Mouse (Mus musculus): ENCODE measurements around the gene Wdr45b. TPM values are rescaled to one million over a fixed set of nuclear protein-coding genes. Genes with fewer than 3 reads are reported as not detected.
"Not testable (repeated sequence)": the region's sequence is repeated elsewhere in the genome, so short reads cannot be mapped to it uniquely, and the experiment has no call there.

The Wdr45b gene
- 72.8 and 74.8 TPM in 2 replicates for polyA plus RNA-seq (2012; rRNA removed)

- DNase-seq (ENCODE audit: extremely low spot score in 1 of 2, low spot score in 1 of 2), result peak; percentile 94 to 99
These were observed at the start of gene Wdr45b for GRCm38 (mm10) chr11:121354091-121354707. Gene Wdr45b (minus strand): TSS chr11:121354445.

DNA sequence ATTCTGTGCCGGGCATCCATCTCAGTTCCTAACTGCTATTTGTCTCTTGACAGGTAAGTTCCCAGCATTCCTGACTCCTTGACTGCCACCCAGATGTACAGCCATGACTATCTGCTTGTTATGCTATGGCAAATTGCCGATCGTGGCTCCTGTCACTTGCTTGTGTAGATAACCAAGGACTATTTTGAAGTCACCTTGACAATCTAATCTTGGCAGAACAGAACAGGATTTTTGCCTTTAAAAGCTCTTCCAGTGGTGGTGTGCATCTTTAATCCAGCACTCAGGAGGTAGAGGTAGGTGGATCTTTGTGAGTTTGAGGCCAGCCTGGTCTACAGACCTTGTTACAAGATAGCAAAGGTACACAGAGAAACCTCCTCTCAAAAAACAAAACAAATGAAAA, 38.2 kb upstream of the Wdr45b start:
- DNase-seq (ENCODE audit: extremely low spot score in 1 of 2, low spot score in 1 of 2), result no peak

DNA sequence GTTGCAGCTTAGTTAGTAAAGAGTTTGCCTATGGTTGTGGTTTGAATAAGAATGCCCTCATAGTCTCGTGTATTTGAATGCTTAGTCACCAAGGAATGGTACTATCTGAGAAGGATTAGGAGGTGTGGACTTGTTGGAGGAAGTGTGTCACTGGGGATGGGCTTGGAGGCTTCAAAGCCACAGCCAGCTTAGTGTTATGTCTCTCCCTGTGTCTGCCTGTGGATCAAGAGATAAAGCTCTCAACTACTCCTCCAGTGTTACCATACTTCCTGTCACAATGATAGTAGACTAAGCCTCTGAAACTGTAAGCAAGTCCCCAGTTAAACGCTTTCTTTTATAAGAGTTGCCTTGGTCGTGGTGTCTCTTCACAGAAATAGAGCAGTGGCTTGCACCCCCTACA, 36.5 kb upstream of the Wdr45b start:
- DNase-seq (ENCODE audit: extremely low spot score in 1 of 2, low spot score in 1 of 2), result no peak

- DNase-seq (ENCODE audit: extremely low spot score in 1 of 2, low spot score in 1 of 2), result no peak
These were observed 34.3 kb upstream of the Wdr45b start for GRCm38 (mm10) chr11:121388554-121388945.

GRCm38 (mm10) chr11:121387750-121388553, 33.7 kb upstream of the Wdr45b start, which contains the start of gene Rab40b:
Gene Rab40b (minus strand): TSS chr11:121388251.
- peak; percentile 98 for DNase-seq (ENCODE audit: extremely low spot score in 1 of 2, low spot score in 1 of 2)

DNA sequence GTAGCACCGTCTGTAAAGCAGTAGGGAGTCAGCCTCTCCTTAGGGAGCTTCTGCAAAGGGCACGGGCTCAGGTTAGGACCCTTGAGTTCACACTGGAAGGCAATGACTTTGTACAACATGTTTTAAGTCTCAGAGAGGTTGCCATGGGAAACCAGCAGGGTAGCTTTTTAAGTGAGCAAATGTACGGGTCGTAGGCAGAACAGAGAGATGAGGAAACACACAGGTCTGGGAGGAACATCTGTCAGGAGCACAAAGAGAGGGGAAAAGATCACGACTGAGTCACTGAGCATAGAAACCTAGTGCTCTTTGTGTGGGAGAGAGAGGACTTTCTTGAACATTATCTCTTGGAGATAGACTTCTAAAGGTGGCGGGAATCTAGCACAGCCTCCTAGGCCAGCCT, 26.0 kb upstream of the Wdr45b start:
- no peak for DNase-seq (ENCODE audit: extremely low spot score in 1 of 2, low spot score in 1 of 2)

DNA sequence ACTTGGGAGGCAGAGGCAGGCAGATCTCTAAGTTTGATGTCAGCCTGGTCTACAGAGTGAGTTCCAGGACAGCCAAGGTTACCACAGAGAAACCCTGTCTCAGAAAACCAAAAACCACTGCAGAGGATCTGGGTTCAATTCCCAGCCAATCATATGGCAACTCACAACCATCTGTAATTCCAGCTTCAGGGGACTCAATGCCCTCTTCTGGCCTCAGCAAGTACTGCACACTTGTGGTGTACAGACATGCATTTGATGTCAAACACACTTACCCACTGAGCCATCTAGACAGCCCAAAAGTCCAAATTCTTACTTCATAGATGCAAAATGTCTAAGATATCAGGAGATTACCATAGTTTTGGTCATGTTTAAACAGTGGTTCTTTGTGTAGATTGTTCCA, 24.4 kb upstream of the Wdr45b start:
- DNase-seq (ENCODE audit: extremely low spot score in 1 of 2, low spot score in 1 of 2), result no peak

DNA sequence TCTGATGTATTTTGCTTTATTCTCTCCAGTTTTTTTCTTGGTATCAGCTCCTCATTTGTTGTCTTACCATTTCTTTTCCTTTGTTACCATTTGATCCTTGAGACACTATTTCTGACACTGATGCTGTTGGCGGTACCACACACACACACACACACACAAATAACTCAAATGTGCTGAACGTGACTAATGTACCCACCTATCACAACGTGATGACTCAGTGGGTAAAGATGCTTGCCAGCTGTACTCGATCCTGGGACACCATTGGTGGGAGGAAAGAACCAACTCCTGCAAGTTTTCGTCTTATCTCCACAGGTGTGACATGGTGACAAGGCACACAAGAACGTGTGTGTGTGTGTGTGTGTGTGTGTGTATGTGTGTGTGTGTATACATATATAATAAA, 19.1 kb upstream of the Wdr45b start:
- no peak for DNase-seq (ENCODE audit: extremely low spot score in 1 of 2, low spot score in 1 of 2)

- no peak for DNase-seq (ENCODE audit: extremely low spot score in 1 of 2, low spot score in 1 of 2)
These were observed 16.2 kb upstream of the Wdr45b start for GRCm38 (mm10) chr11:121370337-121370994.

DNA sequence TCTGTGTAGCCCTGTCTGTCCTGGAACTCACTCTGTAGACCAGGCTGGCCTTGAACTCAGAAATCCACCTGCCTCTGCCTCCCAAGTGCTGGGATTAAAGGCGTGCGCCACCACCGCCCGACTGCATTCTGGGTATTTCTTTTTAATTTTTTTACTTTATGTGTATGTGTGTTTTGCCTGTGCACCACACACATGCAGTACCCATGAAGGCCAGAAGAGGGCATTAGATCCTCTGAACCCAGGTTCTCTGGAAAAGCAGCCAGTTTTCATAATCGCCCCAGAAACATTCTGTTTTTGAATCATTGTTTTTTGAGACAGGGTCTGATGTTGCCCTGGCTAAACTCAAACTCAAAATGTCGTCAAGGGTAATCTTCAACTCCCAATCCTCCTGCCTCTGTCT, 15.4 kb upstream of the Wdr45b start:
- DNase-seq (ENCODE audit: extremely low spot score in 1 of 2, low spot score in 1 of 2), result peak in 1 of 2 experiments; percentile 66

GRCm38 (mm10) chr11:121368731-121369130, 14.5 kb upstream of the Wdr45b start:
- DNase-seq (ENCODE audit: extremely low spot score in 1 of 2, low spot score in 1 of 2), result no peak

GRCm38 (mm10) chr11:121367170-121367707, 13.0 kb upstream of the Wdr45b start:
- no peak for DNase-seq (ENCODE audit: extremely low spot score in 1 of 2, low spot score in 1 of 2)

- DNase-seq (ENCODE audit: extremely low spot score in 1 of 2, low spot score in 1 of 2), result peak in 1 of 2 experiments; percentile 45
These were observed 8.0 kb upstream of the Wdr45b start for GRCm38 (mm10) chr11:121362212-121362611.

DNA sequence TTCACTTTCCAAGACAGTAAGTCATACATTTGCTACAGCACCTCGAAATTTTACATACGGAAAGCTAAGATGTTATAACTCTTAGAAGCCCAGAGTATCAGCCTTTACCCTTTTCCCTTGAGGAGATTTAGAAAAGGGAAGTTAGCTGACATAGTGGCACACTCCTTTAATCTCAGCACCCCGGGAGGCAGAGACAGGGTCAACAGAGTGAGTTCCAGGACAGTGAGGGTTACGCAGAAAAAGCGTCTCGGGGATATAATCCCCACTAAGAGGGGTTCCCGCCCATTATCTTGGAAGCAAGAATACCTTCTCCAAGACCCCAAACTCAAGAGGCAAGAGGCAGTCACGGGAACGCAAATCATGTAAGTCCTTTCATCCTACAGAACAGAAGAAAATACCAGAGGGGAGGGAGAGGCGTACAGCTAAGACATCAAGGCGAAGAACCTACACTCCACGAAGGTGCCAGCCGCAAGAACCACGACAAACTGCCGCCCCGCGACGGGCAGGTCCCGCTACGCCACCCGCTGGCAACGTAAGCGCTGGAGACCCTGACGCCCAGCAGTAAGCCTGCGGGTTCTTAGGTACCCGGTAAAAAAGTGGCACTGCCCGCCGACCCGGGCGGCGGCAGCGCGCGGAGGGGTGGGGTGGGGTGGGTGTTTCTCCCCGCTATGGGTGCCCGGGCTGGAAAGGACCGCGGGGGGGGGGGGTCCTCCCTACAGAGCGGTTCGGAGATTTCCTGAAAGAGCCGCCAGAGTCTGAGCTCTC, 737 bp downstream of the Wdr45b start:
- DNase-seq (ENCODE audit: extremely low spot score in 1 of 2, low spot score in 1 of 2), result peak in 1 of 2 experiments; percentile 33

DNA sequence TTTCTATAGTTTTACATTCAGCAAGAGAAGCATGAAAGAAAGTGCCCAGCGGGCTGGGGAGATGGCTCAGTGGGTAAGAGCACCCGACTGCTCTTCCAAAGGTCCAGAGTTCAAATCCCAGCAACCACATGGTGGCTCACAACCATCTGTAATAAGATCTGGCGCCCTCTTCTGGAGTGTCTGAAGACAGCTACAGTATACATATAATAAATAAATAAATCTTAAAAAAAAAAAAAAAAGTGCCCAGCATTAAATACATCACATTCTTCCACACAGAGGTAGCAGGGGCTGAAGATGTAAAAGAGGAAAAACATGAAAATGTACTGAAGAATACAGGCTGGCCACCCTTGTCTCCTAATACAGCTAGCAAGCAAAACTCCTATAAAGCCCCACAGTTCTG, 5.5 kb downstream of the Wdr45b start:
- not testable (repeated sequence) for DNase-seq (ENCODE audit: extremely low spot score in 1 of 2, low spot score in 1 of 2)

GRCm38 (mm10) chr11:121348166-121348565, 6.1 kb downstream of the Wdr45b start:
- no peak for DNase-seq (ENCODE audit: extremely low spot score in 1 of 2, low spot score in 1 of 2)

- DNase-seq (ENCODE audit: extremely low spot score in 1 of 2, low spot score in 1 of 2), result no peak
These were observed 7.2 kb downstream of the Wdr45b start for GRCm38 (mm10) chr11:121347036-121347435.

DNA sequence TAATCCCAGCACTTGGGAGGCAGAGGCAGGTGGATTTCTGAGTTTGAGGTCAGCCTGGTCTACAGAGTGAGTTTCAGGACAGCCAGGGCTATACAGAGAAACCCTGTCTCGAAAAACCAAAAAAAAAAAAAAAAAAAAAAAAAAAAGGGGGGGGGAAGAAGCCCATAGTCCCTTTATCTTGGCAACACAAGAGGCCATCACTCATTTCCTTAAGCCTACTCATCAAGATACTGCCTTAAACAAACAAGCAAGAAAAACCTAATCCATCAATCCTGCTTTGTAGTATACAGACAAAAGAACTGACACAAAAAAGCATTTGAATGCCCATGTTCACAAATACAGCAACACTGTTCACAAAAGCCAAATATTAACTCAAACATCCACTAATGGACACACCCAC, 11.8 kb downstream of the Wdr45b start:
- DNase-seq (ENCODE audit: extremely low spot score in 1 of 2, low spot score in 1 of 2), result not testable (repeated sequence)

- no peak for DNase-seq (ENCODE audit: extremely low spot score in 1 of 2, low spot score in 1 of 2)
These were observed 14.0 kb downstream of the Wdr45b start for GRCm38 (mm10) chr11:121340287-121340686.

GRCm38 (mm10) chr11:121339647-121340046, 14.6 kb downstream of the Wdr45b start:
- no peak for DNase-seq (ENCODE audit: extremely low spot score in 1 of 2, low spot score in 1 of 2)

All from frontal cortex, adult 2 months (tissue).